Mouse (Mus musculus) limb, embryonic 11.5 days (tissue): ENCODE data around the gene Smcr8. TPM values are rescaled to one million over a fixed set of nuclear protein-coding genes. Genes with fewer than 3 reads are reported as not detected.

Experiments used
- ATAC-seq: fragments of 200-750 bp; cut with Nextera tagmentation; 2 replicates; pipeline ENCODE4 v1.8.0; 2017; ENCODE audit warnings: low read depth; ENCODE audit not compliant: insufficient number of reproducible peaks, low FRiP score, low TSS enrichment
- DNase-seq: peaks from one replicate; pipeline ENCODE4 v3.0.0-alpha.2; 2015; ENCODE audit warnings: low spot score
- H3K27ac ChIP-seq: fragments of 300-500 bp; sonication (generic); replicated peaks from 2 replicates; pipeline ENCODE4 v1.5.1; 2014; ENCODE audit warnings: low read depth, mild to moderate bottlenecking, low read length
- H3K27me3 ChIP-seq: fragments of 300-500 bp; sonication (generic); 2 replicates; pipeline ENCODE4 v1.6.1; 2014; ENCODE audit warnings: mild to moderate bottlenecking, low read length, mixed read lengths; ENCODE audit not compliant: control insufficient read depth, insufficient read depth
- H3K36me3 ChIP-seq: fragments of 300-500 bp; sonication (generic); 2 replicates; pipeline ENCODE4 v1.6.1; 2014; ENCODE audit warnings: mild to moderate bottlenecking, low read length, moderate library complexity, mixed read lengths; ENCODE audit not compliant: control insufficient read depth, insufficient read depth
- H3K4me1 ChIP-seq: fragments of 300-500 bp; sonication (generic); 2 replicates; pipeline ENCODE4 v1.6.1; 2014; ENCODE audit warnings: low read length, mixed read lengths; ENCODE audit not compliant: control insufficient read depth, insufficient read depth
- H3K4me2 ChIP-seq: fragments of 300-500 bp; sonication (generic); 2 replicates; pipeline ENCODE4 v1.6.1; 2014; ENCODE audit warnings: low read depth, mild to moderate bottlenecking, moderate library complexity; ENCODE audit not compliant: severe bottlenecking
- H3K4me3 ChIP-seq: fragments of 300-500 bp; sonication (generic); 2 replicates; pipeline ENCODE4 v1.5.1; 2014; ENCODE audit warnings: low read depth, low read length
- H3K9ac ChIP-seq: fragments of 300-500 bp; sonication (generic); 2 replicates; pipeline ENCODE4 v1.6.1; 2014; ENCODE audit warnings: mild to moderate bottlenecking, low read length
- H3K9me3 ChIP-seq: fragments of 300-500 bp; sonication (generic); 2 replicates; pipeline ENCODE4 v1.6.1; 2016; ENCODE audit warnings: low read length; ENCODE audit not compliant: control insufficient read depth
- WGBS: fragments of 180-500 bp; shearing (Covaris S2); extraction: QIAGEN DNeasy Blood & Tissue Kit; methylation state at CpG from one replicate; pipeline ENCODE4 v1.1.7; 2014; 5-methylcytosine and 5-hydroxymethylcytosine counted together
- polyA plus RNA-seq: library from polyadenylated mRNA; unstranded; fragments of >200 nt; fragmentation: Nextera tagmentation; extraction: Ambion mirVana; gene quantifications from 2 replicates; pipeline ENCODE4 v1.2.1, GENCODE M21; 2014

The Smcr8 gene
- polyA plus RNA-seq, 1 experiment from 2014 or later, result 9.0 TPM

GRCm38 (mm10) chr11:60816398-60816797 lies 39.1 kb downstream of the Smcr8 start:
- no peaks in the 10 kb centered on the region for H3K9me3 ChIP-seq
- no peaks in the 10 kb centered on the region for H3K4me1 ChIP-seq
- no peak overlapping the region for H3K27ac ChIP-seq
- 71% methylated on average over 5 of the region's 5 CpGs for WGBS
- no peak overlapping the region for H3K4me3 ChIP-seq
- DNase-seq (no peak), ATAC-seq (no peak)
- no peaks in the 10 kb centered on the region for H3K27me3 ChIP-seq
- no peaks in the 10 kb centered on the region for H3K36me3 ChIP-seq
- H3K9ac ChIP-seq, result no peak overlapping the region
- no peak overlapping the region for H3K4me2 ChIP-seq

- no peaks in the 10 kb centered on the region for H3K27me3 ChIP-seq
- no peaks in the 10 kb centered on the region for H3K9me3 ChIP-seq
- ATAC-seq (no peak), DNase-seq (no peak)
- H3K9ac ChIP-seq, result no peak overlapping the region
- no peak overlapping the region for H3K4me3 ChIP-seq
- no peak overlapping the region for H3K4me2 ChIP-seq
- no peaks in the 10 kb centered on the region for H3K4me1 ChIP-seq
- WGBS, result 71% methylated on average over 2 of the region's 2 CpGs
- no peaks in the 10 kb centered on the region for H3K36me3 ChIP-seq
- H3K27ac ChIP-seq, result no peak overlapping the region
These were observed 46.4 kb downstream of the Smcr8 start for GRCm38 (mm10) chr11:60823771-60824170.

- Histone ChIP-seq H3K4me3 (no peak overlapping the region), H3K4me2 (no peak overlapping the region), H3K9ac (no peak overlapping the region), H3K27me3 (no peaks in the 10 kb centered on the region), H3K27ac (no peak overlapping the region), H3K36me3 (no peaks in the 10 kb centered on the region), H3K4me1 (no peaks in the 10 kb centered on the region), H3K9me3 (no peaks in the 10 kb centered on the region)
- ATAC-seq (no peak), DNase-seq (no peak)
- 85% methylated on average over 3 of the region's 3 CpGs for WGBS
These were observed 47.9 kb downstream of the Smcr8 start for GRCm38 (mm10) chr11:60825191-60825590.

- Histone ChIP-seq H3K4me3 (no peak overlapping the region), H3K27me3 (no peaks in the 10 kb centered on the region), H3K4me1 (no peaks in the 10 kb centered on the region), H3K9ac (no peak overlapping the region), H3K4me2 (no peak overlapping the region), H3K27ac (no peak overlapping the region), H3K36me3 (no peaks in the 10 kb centered on the region), H3K9me3 (no peaks in the 10 kb centered on the region)
- 56% methylated on average over 1 of the region's 1 CpGs for WGBS
- no peak for ATAC-seq
- no peak for DNase-seq
These were observed 49.4 kb downstream of the Smcr8 start for GRCm38 (mm10) chr11:60826700-60827099.

- no peak overlapping the region for H3K27ac ChIP-seq
- no peaks in the 10 kb centered on the region for H3K9me3 ChIP-seq
- H3K27me3 ChIP-seq, result no peaks in the 10 kb centered on the region
- ATAC-seq (no peak), DNase-seq (no peak)
- no peak overlapping the region for H3K4me3 ChIP-seq
- no peak overlapping the region for H3K4me2 ChIP-seq
- H3K36me3 ChIP-seq, result no peaks in the 10 kb centered on the region
- H3K9ac ChIP-seq, result no peak overlapping the region
- no peaks in the 10 kb centered on the region for H3K4me1 ChIP-seq
- 71% methylated on average over 4 of the region's 4 CpGs for WGBS
These were observed 50.1 kb downstream of the Smcr8 start for GRCm38 (mm10) chr11:60827241-60827945.

GRCm38 (mm10) chr11:60828903-60829302 lies 51.6 kb downstream of the Smcr8 start:
- no peak for ATAC-seq
- WGBS, result 36% methylated on average over 2 of the region's 2 CpGs
- Histone ChIP-seq H3K36me3 (no peaks in the 10 kb centered on the region), H3K4me3 (no peak overlapping the region), H3K27me3 (no peaks in the 10 kb centered on the region), H3K9ac (no peak overlapping the region), H3K4me2 (no peak overlapping the region), H3K4me1 (no peaks in the 10 kb centered on the region), H3K27ac (no peak overlapping the region), H3K9me3 (no peaks in the 10 kb centered on the region)
- DNase-seq, result no peak

GRCm38 (mm10) chr11:60830433-60831052 lies 53.2 kb downstream of the Smcr8 start, which contains the start of gene Dhrs7b:
Gene Dhrs7b, plus strand, starts transcription at chr11:60830631.
- under 1% methylated on average over 34 of the region's 34 CpGs for WGBS
- no peaks in the 10 kb centered on the region for H3K9me3 ChIP-seq
- H3K27ac ChIP-seq, result no peak within 1 kb of the TSS
- H3K4me3 ChIP-seq, result peak within 1 kb of the TSS; percentile 52
- DNase-seq (peak; percentile 75), ATAC-seq (peak; percentile 72; the same call in 1 of the 2 replicates)
- peak within 1 kb of the TSS; percentile 47 for H3K9ac ChIP-seq
- H3K4me1 ChIP-seq, result no peaks in the 10 kb centered on the region
- no peaks in the 10 kb centered on the region for H3K36me3 ChIP-seq
- H3K4me2 ChIP-seq, result peak within 1 kb of the TSS; percentile 86
- H3K27me3 ChIP-seq, result no peaks in the 10 kb centered on the region

GRCm38 (mm10) chr11:60836897-60837296 lies 59.6 kb downstream of the Smcr8 start:
- H3K27me3 ChIP-seq, result no peaks in the 10 kb centered on the region
- H3K9ac ChIP-seq, result no peak overlapping the region
- DNase-seq, result no peak
- no peak overlapping the region for H3K4me3 ChIP-seq
- 97% methylated on average over 6 of the region's 6 CpGs for WGBS
- ATAC-seq, result no peak
- no peak overlapping the region for H3K27ac ChIP-seq
- no peaks in the 10 kb centered on the region for H3K36me3 ChIP-seq
- no peaks in the 10 kb centered on the region for H3K4me1 ChIP-seq
- H3K9me3 ChIP-seq, result no peaks in the 10 kb centered on the region
- H3K4me2 ChIP-seq, result no peak overlapping the region
